Comparison of ENCODE assay signal across 14 mouse cellular contexts in genomic region chr3:94695591-94695990, GRCm38 (mm10). TPM values are rescaled to one million over a fixed set of nuclear protein-coding genes. Genes with fewer than 3 reads are reported as not detected.
"Had no signal": no experiment of that assay in that cellular context is flagged by ENCODE, and none has a peak within 500 bp of the region (broad histone marks: within the 10 kb centered on the region; RNA-seq: fewer than 3 reads in every experiment).

No protein-coding gene starts in this region.

RNA-seq across cellular contexts. Expression of gene Selenbp2, which starts 2.2 kb away (rescaled TPM):
- total RNA-seq: neutrophil, adult 5-6 weeks had no signal
- polyA plus RNA-seq: testis, adult 2 months; thymus, postnatal 0 days had no signal

RNA-seq across cellular contexts. Expression of gene Gm10972, which starts 52.7 kb away (rescaled TPM):
- total RNA-seq: neutrophil, adult 5-6 weeks had no signal
- polyA plus RNA-seq: neural tube, embryonic 13.5 days; neural tube, embryonic 14.5 days; neural tube, embryonic 15.5 days; small intestine, adult 2 months; spleen, adult 2 months; stomach, embryonic 14.5 days; stomach, embryonic 15.5 days; stomach, embryonic 16.5 days; stomach, postnatal 0 days; testis, adult 2 months; thymus, adult 2 months; thymus, postnatal 0 days; urinary bladder, adult 2 months had no signal
